Mouse (Mus musculus): Measurements from ENCODE around the gene Ehd2. TPM values are rescaled to one million over a fixed set of nuclear protein-coding genes. Genes with fewer than 3 reads are reported as not detected.

Gene Ehd2
- total RNA-seq (2023; ENCODE audit: inconsistent age): 8.2 to 12.9 TPM (median 11.2 TPM) in 4 replicates

DNA sequence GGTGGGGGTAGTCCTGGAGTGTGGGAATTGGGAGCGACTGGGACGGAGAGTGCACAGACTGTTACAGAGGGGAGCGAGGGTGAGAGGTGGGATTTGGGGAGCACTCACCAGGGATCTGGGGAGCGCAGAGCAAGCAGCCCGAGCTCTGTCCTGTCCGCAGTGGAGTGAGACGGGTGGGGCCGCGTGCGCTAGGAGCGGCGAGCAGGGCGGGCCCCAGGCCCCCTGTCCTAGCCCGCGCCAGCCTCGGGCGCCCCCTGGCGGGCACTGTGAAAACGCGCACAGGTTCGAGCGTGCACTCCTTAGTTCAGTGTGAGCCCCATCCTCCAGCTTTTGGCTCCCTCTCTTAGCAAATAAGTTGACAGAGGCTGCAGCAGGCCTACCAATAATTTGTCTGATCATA lies at the start of gene Ehd2:
Ehd2 (minus strand) TSS at position 256 of the 400 bp plus-strand sequence.

DNA sequence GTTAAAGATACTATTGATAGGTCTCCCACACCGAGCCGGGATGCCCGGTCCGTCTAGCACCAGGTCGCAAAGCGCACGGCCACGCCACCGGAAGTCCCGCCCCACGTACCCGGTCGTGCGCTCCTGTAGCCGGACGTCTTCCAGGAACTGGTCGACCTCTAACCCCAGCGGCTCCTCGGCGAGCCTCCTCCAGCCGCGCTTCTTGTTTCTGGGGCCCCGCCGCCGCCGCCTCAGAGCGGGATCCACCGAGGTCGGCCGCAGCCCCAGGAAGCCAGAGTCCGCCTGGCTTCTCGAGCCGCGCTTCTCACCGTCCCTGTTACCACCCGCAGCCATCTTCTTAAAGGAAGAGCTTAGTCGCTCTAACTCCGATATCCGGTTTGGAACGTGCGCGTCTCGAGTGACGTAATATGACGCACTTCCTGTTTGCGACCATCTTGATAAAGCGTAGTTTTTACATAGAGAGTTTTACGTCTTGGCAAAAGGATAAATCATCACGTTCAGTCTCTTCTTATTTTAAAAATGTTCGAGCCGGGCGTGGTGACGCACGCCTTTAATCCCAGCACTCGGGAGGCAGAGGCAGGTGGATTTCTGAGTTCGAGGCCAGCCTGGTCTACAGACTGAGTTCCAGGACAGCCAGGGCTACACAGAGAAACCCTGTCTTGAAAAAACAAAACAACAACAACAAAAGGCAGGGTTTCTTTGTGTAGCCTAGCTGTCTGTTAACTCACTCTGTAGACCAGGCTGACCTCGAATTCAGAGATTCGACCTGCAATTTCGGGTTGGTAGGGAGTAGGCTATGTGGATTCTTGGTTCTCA lies 21.4 kb downstream of the Ehd2 start, which contains the start of gene Nop53:
Nop53 (minus strand) TSS at position 354 of the 816 bp plus-strand sequence.

DNA sequence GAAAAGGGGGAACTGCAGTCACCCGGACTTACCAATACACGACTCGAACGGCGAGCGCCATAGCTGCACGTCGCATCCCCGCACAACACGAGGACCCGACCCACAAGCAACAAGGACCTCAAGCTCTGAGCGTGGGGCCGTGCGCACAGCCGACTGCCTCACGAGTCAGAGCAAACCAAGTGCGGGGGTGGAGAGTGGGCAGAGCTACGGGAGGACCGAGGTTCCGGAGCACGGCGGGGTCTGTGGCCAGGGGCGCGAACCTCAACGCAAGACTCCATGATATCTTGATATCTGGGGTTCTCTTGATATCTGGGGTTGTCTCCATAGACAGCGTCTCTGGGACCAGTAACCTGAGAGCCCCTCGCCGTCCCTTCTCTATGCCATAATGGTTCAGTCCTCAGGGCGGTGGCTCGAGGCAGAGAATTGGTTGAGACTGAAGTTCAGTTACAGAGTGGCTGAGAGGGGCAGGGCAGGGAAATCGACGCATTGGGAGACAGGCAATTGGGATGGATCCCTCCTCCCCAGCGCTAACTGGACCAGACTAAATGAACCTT lies 45.1 kb downstream of the Ehd2 start, which contains the start of gene Selenow:
Selenow (minus strand) TSS at position 183 of the 554 bp plus-strand sequence.

Other genes starting within 250 kb of the Ehd2 start
- gene Obox5, start 217.4 kb downstream of the Ehd2 start, total RNA-seq (2023; ENCODE audit: inconsistent age): not detected in 4 replicates
- not detected in 4 replicates for gene Obox6, start 127.9 kb downstream of the Ehd2 start, total RNA-seq (2023; ENCODE audit: inconsistent age)
- 0.18 TPM in 1 of 4 replicates, not detected in the others for gene Crx, start 87.6 kb downstream of the Ehd2 start, total RNA-seq (2023; ENCODE audit: inconsistent age)
- gene Crxos, start 85.0 kb downstream of the Ehd2 start, total RNA-seq (2023; ENCODE audit: inconsistent age): not detected in 4 replicates
- 148 to 168 TPM (median 152 TPM) in 4 replicates for gene Selenow, start 45.2 kb downstream of the Ehd2 start, total RNA-seq (2023; ENCODE audit: inconsistent age)
- 480 to 504 TPM (median 493 TPM) in 4 replicates for gene Nop53, start 21.5 kb downstream of the Ehd2 start, total RNA-seq (2023; ENCODE audit: inconsistent age)
- gene Bicra, start 80.4 kb upstream of the Ehd2 start, total RNA-seq (2023; ENCODE audit: inconsistent age): 64.3 to 76.7 TPM (median 74.5 TPM) in 4 replicates
- gene Zfp541, start 94.2 kb upstream of the Ehd2 start, total RNA-seq (2023; ENCODE audit: inconsistent age): not detected in 4 replicates
- 339 to 371 TPM (median 351 TPM) in 4 replicates for gene Napa, start 130.9 kb upstream of the Ehd2 start, total RNA-seq (2023; ENCODE audit: inconsistent age)
- gene Kptn, start 152.3 kb upstream of the Ehd2 start, total RNA-seq (2023; ENCODE audit: inconsistent age): 43.1 to 52.7 TPM (median 45.8 TPM) in 4 replicates
- gene Slc8a2, start 162.3 kb upstream of the Ehd2 start, total RNA-seq (2023; ENCODE audit: inconsistent age): 0.19 to 0.29 TPM (median 0.27 TPM) in 4 replicates
- 13.3 to 26.7 TPM (median 15.8 TPM) in 4 replicates for gene Meis3, start 207.5 kb upstream of the Ehd2 start, total RNA-seq (2023; ENCODE audit: inconsistent age)